Mouse (Mus musculus) neural tube, embryonic 11.5 days (tissue): ENCODE data around the gene Coasy. TPM values are rescaled to one million over a fixed set of nuclear protein-coding genes. Genes with fewer than 3 reads are reported as not detected.

Experiments
- ATAC-seq: fragments of 200-750 bp; cut with Nextera tagmentation; 2 replicates; pipeline ENCODE4 v1.8.0; 2017; ENCODE audit warnings: moderate number of reproducible peaks, mild to moderate bottlenecking, moderate TSS enrichment, moderate library complexity; ENCODE audit not compliant: insufficient read depth, low FRiP score, low TSS enrichment
- DNase-seq: peaks from one replicate; pipeline ENCODE4 v3.0.0-alpha.2; 2015; ENCODE audit warnings: low spot score
- H3K27ac ChIP-seq: fragments of 300-500 bp; sonication (generic); 2 replicates; pipeline ENCODE4 v1.5.1; 2014; ENCODE audit warnings: low read depth, mild to moderate bottlenecking, low read length
- H3K27me3 ChIP-seq: fragments of 300-500 bp; sonication (generic); 2 replicates; pipeline ENCODE4 v1.6.1; 2014; ENCODE audit warnings: mild to moderate bottlenecking, low read length, mixed read lengths; ENCODE audit not compliant: control insufficient read depth, insufficient read depth
- H3K36me3 ChIP-seq: fragments of 300-500 bp; sonication (generic); 2 replicates; pipeline ENCODE4 v1.6.1; 2014; ENCODE audit warnings: mild to moderate bottlenecking, low read length, moderate library complexity, mixed read lengths; ENCODE audit not compliant: control insufficient read depth, insufficient read depth
- H3K4me1 ChIP-seq: fragments of 300-500 bp; sonication (generic); 2 replicates; pipeline ENCODE4 v1.6.1; 2014; ENCODE audit warnings: low read length, mixed read lengths; ENCODE audit not compliant: control insufficient read depth, insufficient read depth
- H3K4me2 ChIP-seq: fragments of 300-500 bp; sonication (generic); 2 replicates; pipeline ENCODE4 v1.6.1; 2014; ENCODE audit warnings: low read depth, mild to moderate bottlenecking, moderate library complexity
- H3K4me3 ChIP-seq: fragments of 300-500 bp; sonication (generic); 2 replicates; pipeline ENCODE4 v1.5.1; 2014; ENCODE audit warnings: low read depth, low read length
- H3K9ac ChIP-seq: fragments of 300-500 bp; sonication (generic); 2 replicates; pipeline ENCODE4 v1.6.1; 2014; ENCODE audit warnings: mild to moderate bottlenecking, low read length
- H3K9me3 ChIP-seq: fragments of 300-500 bp; sonication (generic); 2 replicates; pipeline ENCODE4 v1.6.1; 2016; ENCODE audit warnings: low read length; ENCODE audit not compliant: control insufficient read depth
- WGBS: fragments of 180-500 bp; shearing (Covaris S2); extraction: QIAGEN DNeasy Blood & Tissue Kit; methylation state at CpG from one replicate; pipeline ENCODE4 v1.1.7; 2014; 5-methylcytosine and 5-hydroxymethylcytosine counted together
- polyA plus RNA-seq: library from polyadenylated mRNA; unstranded; fragments of >200 nt; fragmentation: Nextera tagmentation; extraction: Ambion mirVana; gene quantifications from 2 replicates; pipeline ENCODE4 v1.2.1, GENCODE M21; 2014

The Coasy gene
- polyA plus RNA-seq, 1 experiment from 2014 or later: 55.5 TPM

GRCm38 (mm10) chr11:101128996-101129577 is 46.7 kb downstream of the Coasy start:
- Histone ChIP-seq H3K36me3 (peaks cover 17% of the 10 kb centered on the region), H3K9me3 (no peaks in the 10 kb centered on the region), H3K27ac (no peak overlapping the region), H3K9ac (no peak overlapping the region), H3K4me1 (no peaks in the 10 kb centered on the region), H3K4me3 (no peak overlapping the region), H3K4me2 (no peak overlapping the region), H3K27me3 (no peaks in the 10 kb centered on the region)
- ATAC-seq (no peak), DNase-seq (no peak)
- 87% methylated on average over 11 of the region's 11 CpGs for WGBS

DNA sequence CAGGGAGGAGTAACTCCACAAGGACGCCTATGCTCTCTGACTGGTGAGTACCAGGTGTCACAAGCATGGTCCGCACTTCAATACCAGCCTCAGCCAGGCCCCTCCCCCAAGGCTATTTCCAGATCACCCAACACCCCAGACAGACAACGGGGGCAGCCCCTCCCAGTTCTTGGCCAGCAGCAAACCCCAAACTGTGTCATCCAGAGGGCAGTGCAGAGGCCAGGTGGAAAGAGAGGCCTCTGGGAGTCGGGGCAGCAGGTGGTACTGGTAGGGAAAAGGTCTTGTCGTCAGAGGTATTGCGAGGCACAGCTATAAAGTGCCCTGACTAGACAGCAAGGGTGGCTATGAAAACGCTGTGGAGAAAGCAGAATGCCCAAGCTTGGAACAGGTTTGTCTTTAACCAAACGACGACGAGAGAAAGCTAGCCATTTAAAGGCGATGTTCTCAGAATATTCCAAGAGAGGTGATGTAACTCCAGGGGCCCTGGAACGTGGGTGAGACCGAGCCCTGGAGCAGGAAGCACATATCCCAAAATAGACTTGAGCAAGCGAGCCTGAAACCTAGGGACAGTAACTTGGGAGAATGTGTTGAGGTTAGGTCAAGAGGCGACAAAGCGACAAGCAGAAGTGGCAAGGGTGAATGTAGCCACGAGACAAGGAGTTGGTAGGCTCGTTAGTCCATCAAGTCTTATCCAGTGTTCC is 47.8 kb downstream of the Coasy start:
- Histone ChIP-seq H3K4me2 (no peak overlapping the region), H3K4me1 (no peaks in the 10 kb centered on the region), H3K27ac (no peak overlapping the region), H3K4me3 (no peak overlapping the region), H3K27me3 (no peaks in the 10 kb centered on the region), H3K9me3 (no peaks in the 10 kb centered on the region), H3K36me3 (peaks cover 14% of the 10 kb centered on the region), H3K9ac (no peak overlapping the region)
- WGBS: 48% methylated on average over 18 of the region's 18 CpGs
- DNase-seq (no peak), ATAC-seq (no peak)

- no peaks in the 10 kb centered on the region for H3K27me3 ChIP-seq
- no peaks in the 10 kb centered on the region for H3K9me3 ChIP-seq
- H3K4me3 ChIP-seq: no peak overlapping the region
- H3K4me1 ChIP-seq: no peaks in the 10 kb centered on the region
- no peak overlapping the region for H3K27ac ChIP-seq
- H3K36me3 ChIP-seq: peaks cover 6% of the 10 kb centered on the region
- H3K9ac ChIP-seq: no peak overlapping the region
- WGBS: 93% methylated on average over 2 of the region's 2 CpGs
- DNase-seq (no peak), ATAC-seq (no peak)
- no peak overlapping the region for H3K4me2 ChIP-seq
Measured at GRCm38 (mm10) chr11:101131187-101131586, 48.8 kb downstream of the Coasy start.

DNA sequence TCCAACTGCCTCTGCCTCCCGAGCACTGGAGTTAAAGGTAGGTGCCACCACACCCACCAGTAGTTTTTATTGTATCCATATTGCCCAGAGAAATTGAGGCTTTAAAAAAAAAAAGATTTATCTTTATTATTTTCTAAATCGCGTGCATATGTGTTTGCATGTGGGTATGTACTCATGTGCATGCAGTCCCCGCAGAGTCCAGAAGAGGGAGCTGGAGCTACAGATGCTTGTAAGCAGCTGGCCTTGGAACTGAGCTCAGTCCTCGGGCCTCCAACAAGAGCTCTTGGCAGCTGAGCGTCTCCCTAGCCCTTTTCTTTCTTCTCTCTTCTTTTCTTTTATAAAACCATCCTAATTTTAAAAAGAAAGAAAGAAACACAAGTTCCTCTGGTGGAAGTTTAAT is 49.3 kb downstream of the Coasy start:
- no peak overlapping the region for H3K9ac ChIP-seq
- H3K4me2 ChIP-seq: no peak overlapping the region
- H3K4me3 ChIP-seq: no peak overlapping the region
- peaks cover under 1% of the 10 kb centered on the region for H3K36me3 ChIP-seq
- H3K9me3 ChIP-seq: no peaks in the 10 kb centered on the region
- no peak for ATAC-seq
- WGBS: 92% methylated on average over 6 of the region's 6 CpGs
- H3K4me1 ChIP-seq: no peaks in the 10 kb centered on the region
- H3K27me3 ChIP-seq: no peaks in the 10 kb centered on the region
- no peak for DNase-seq
- no peak overlapping the region for H3K27ac ChIP-seq

GRCm38 (mm10) chr11:101133037-101133436 is 50.7 kb downstream of the Coasy start:
- 83% methylated on average over 12 of the region's 12 CpGs for whole genome bisulfite sequencing
- no peak for ATAC-seq
- H3K4me1 ChIP-seq: no peaks in the 10 kb centered on the region
- DNase-seq: no peak
- no peaks in the 10 kb centered on the region for H3K27me3 ChIP-seq
- H3K27ac ChIP-seq: no peak overlapping the region
- no peaks in the 10 kb centered on the region for H3K36me3 ChIP-seq
- no peak overlapping the region for H3K4me3 ChIP-seq
- no peak overlapping the region for H3K9ac ChIP-seq
- no peaks in the 10 kb centered on the region for H3K9me3 ChIP-seq
- no peak overlapping the region for H3K4me2 ChIP-seq

DNA sequence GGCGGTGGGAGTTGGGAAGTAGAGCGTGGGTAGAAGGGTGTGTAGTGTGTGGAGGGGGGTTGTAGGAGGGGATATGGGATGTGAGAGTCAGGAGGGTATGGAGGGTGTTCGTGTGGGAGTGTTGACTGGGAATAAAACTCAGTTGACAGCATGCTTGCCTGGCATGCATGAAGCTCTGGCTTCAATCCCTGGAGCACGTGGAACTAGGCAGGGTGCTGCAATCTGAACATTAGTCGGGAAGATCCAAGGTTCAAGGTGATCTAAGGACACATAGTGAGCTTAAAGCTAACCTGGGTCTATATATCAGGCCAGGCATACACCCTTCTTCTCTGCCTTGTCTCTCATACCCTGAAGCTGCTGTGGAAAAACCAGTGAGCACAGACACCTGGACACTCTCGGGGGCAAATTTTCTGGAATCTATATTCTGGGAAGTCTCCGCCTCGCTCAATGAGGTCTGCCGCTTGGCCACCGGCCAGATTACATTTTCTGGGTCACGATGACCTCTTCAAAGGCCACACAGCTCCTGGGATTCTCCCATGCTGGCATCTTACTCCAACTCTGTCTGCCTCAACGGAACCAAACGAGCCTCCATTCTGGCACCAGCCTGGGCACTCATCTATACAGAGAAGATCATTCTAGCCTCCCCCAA is 52.0 kb downstream of the Coasy start:
- Histone ChIP-seq H3K9me3 (no peaks in the 10 kb centered on the region), H3K4me2 (no peak overlapping the region), H3K27me3 (no peaks in the 10 kb centered on the region), H3K9ac (no peak overlapping the region), H3K4me1 (no peaks in the 10 kb centered on the region), H3K36me3 (no peaks in the 10 kb centered on the region), H3K4me3 (no peak overlapping the region), H3K27ac (no peak overlapping the region)
- DNase-seq: no peak
- WGBS: 86% methylated on average over 13 of the region's 13 CpGs
- ATAC-seq: no peak

Other genes with a start within 250 kb of the Coasy start
- 18.3 and 20.2 TPM in 2 replicates for gene Stat5b, start 231.8 kb upstream of the Coasy start, polyA plus RNA-seq
- gene Stat5a, start 223.2 kb upstream of the Coasy start, polyA plus RNA-seq: 1.3 and 1.9 TPM in 2 replicates
- 34.7 and 42.1 TPM in 2 replicates for gene Stat3, start 143.0 kb upstream of the Coasy start, polyA plus RNA-seq
- gene Cavin1, start 111.7 kb upstream of the Coasy start, polyA plus RNA-seq: 11.4 and 12.3 TPM in 2 replicates
- 50.2 and 54.1 TPM in 2 replicates for gene Atp6v0a1, start 73.1 kb upstream of the Coasy start, polyA plus RNA-seq
- 5.8 and 5.9 TPM in 2 replicates for gene Naglu, start 12.6 kb upstream of the Coasy start, polyA plus RNA-seq
- not detected in 2 replicates for gene Hsd17b1, start 4.2 kb upstream of the Coasy start, polyA plus RNA-seq
- 55.6 and 61.6 TPM in 2 replicates for gene Mlx, start 4.7 kb downstream of the Coasy start, polyA plus RNA-seq
- 49.3 and 50.8 TPM in 2 replicates for gene Psmc3ip, start 12.9 kb downstream of the Coasy start, polyA plus RNA-seq
- gene Retreg3, start 37.3 kb downstream of the Coasy start, polyA plus RNA-seq: 14.3 and 14.4 TPM in 2 replicates
- 111 and 116 TPM in 2 replicates for gene Tubg1, start 37.4 kb downstream of the Coasy start, polyA plus RNA-seq
- 6.2 and 6.9 TPM in 2 replicates for gene Tubg2, start 73.3 kb downstream of the Coasy start, polyA plus RNA-seq
- 0.94 and 1.0 TPM in 2 replicates for gene Cntnap1, start 88.0 kb downstream of the Coasy start, polyA plus RNA-seq
- 9.2 and 11.8 TPM in 2 replicates for gene Plekhh3, start 88.8 kb downstream of the Coasy start, polyA plus RNA-seq
- 0.14 and 0.44 TPM in 2 replicates for gene Ccr10, start 92.9 kb downstream of the Coasy start, polyA plus RNA-seq
- 11.2 and 12.4 TPM in 2 replicates for gene Ezh1, start 143.9 kb downstream of the Coasy start, polyA plus RNA-seq
- gene Ramp2, start 163.5 kb downstream of the Coasy start, polyA plus RNA-seq: 72.6 and 73.3 TPM in 2 replicates
- 124 and 126 TPM in 2 replicates for gene Vps25, start 171.1 kb downstream of the Coasy start, polyA plus RNA-seq
- gene Wnk4, start 178.0 kb downstream of the Coasy start, polyA plus RNA-seq: 6.4 and 7.6 TPM in 2 replicates
- 1.6 and 2.5 TPM in 2 replicates for gene Cntd1, start 196.4 kb downstream of the Coasy start, polyA plus RNA-seq
- gene Coa3, start 196.5 kb downstream of the Coasy start, polyA plus RNA-seq: 190 and 196 TPM in 2 replicates
- gene Becn1, start 219.7 kb downstream of the Coasy start, polyA plus RNA-seq: 174 and 177 TPM in 2 replicates
- gene Psme3, start 233.6 kb downstream of the Coasy start, polyA plus RNA-seq: 154 and 157 TPM in 2 replicates
- 1.4 and 1.8 TPM in 2 replicates for gene Aoc2, start 242.5 kb downstream of the Coasy start, polyA plus RNA-seq
- not detected in 2 replicates for gene Aoc3, start 248.0 kb downstream of the Coasy start, polyA plus RNA-seq